Mouse (Mus musculus): ENCODE results near the gene Slc25a35. TPM values are rescaled to one million over a fixed set of nuclear protein-coding genes. Genes with fewer than 3 reads are reported as not detected.
"Not testable (repeated sequence)": the region's sequence is repeated elsewhere in the genome, so short reads cannot be mapped to it uniquely, and the experiment has no call there.

Gene Slc25a35
- polyA plus RNA-seq, 1 experiment, result not detected

DNA sequence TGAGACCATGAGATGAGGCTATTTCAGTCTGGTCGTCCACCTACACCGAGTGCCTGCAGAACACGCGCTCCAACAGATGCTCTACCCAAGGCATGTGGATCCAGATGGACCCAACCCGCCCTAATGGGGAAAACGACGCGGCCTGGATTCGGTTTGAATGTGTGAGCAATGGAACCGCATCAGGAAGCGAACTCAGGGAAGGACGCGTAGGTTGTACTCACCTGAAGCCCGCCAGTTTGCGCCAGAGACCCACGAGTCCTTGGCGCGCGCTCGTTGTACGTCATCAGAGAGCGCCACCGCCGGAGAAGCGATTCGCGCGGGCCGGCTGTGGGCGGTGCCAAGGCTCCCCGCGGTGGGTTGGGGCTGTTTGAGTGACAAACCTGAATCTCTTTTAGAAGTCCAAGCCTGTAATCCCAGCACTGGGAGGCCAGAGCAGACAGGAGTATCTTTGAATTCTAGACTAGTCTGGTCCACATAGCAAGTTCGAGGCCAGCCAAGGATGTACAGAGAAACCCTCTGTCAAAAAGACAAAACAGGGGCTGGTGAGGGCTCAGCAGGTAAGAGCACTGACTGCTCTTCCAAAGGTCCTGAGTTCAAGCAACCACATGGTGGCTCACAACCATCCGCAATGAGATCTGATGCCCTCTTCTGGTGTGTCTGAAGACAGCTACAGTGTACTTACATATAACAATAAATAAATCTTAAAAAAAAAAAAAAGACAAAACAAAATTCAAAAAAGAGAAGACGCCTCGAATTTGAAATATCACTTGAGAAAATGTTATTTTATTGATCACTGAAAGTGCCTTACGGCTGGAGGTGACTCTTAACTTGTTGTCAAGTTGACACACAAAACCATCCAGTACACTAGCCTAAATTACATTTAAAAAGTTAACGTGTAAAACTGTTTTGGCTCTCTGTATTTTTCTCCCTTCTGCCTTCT, 40.5 kb downstream of the Slc25a35 start, which contains the start of gene Pfas:
Gene Pfas, minus strand, starts transcription at position 279 of the 940 bp plus-strand sequence.
- no peaks in the 10 kb centered on the region for H3K4me1 ChIP-seq (ENCODE audit: control insufficient read depth, insufficient read depth, low read length)
- no peak within 1 kb of the TSS for H3K27ac ChIP-seq (ENCODE audit: insufficient read depth, low read depth, low read length)
- TF ChIP-seq POLR2A (IDR thresholded peaks at IDR 0.05; ENCODE audit: insufficient read depth, low read depth, low read length) (peak; percentile 62), CTCF (IDR thresholded peaks at IDR 0.05; ENCODE audit: insufficient read depth, low read depth, low read length) (no peak)
- 8% methylated on average over 38 of the region's 38 CpGs for WGBS
- H3K4me3 ChIP-seq (ENCODE audit: insufficient read depth, low read depth, low read length), result peak within 1 kb of the TSS; percentile 80

GRCm38 (mm10) chr11:69009508-69009907, 41.6 kb downstream of the Slc25a35 start:
- no peak for TF ChIP-seq POLR2A (IDR thresholded peaks at IDR 0.05; ENCODE audit: insufficient read depth, low read depth, low read length)
- TF ChIP-seq CTCF (IDR thresholded peaks at IDR 0.05; ENCODE audit: insufficient read depth, low read depth, low read length), result no peak
- WGBS, result 90% methylated on average over 1 of the region's 1 CpGs

GRCm38 (mm10) chr11:69010400-69011323, 42.7 kb downstream of the Slc25a35 start:
- TF ChIP-seq CTCF (IDR thresholded peaks at IDR 0.05; ENCODE audit: insufficient read depth, low read depth, low read length) (no peak), POLR2A (IDR thresholded peaks at IDR 0.05; ENCODE audit: insufficient read depth, low read depth, low read length) (no peak)
- no peak overlapping the region for H3K4me3 ChIP-seq (ENCODE audit: insufficient read depth, low read depth, low read length)
- no peaks in the 10 kb centered on the region for H3K4me1 ChIP-seq (ENCODE audit: control insufficient read depth, insufficient read depth, low read length)
- 90% methylated on average over 15 of the region's 15 CpGs for WGBS
- H3K27ac ChIP-seq (ENCODE audit: insufficient read depth, low read depth, low read length), result no peak overlapping the region

More at GRCm38 (mm10) chr11:69009508-69009907, 41.6 kb downstream of the Slc25a35 start:
- H3K4me1 ChIP-seq (ENCODE audit: control insufficient read depth, insufficient read depth, low read length), result no peaks in the 10 kb centered on the region
- H3K27ac ChIP-seq (ENCODE audit: insufficient read depth, low read depth, low read length), result no peak overlapping the region
- no peak overlapping the region for H3K4me3 ChIP-seq (ENCODE audit: insufficient read depth, low read depth, low read length)

GRCm38 (mm10) chr11:69011445-69011844, 43.5 kb downstream of the Slc25a35 start:
- not testable (repeated sequence) for H3K4me1 ChIP-seq (ENCODE audit: control insufficient read depth, insufficient read depth, low read length); H3K27ac ChIP-seq (ENCODE audit: insufficient read depth, low read depth, low read length); H3K4me3 ChIP-seq (ENCODE audit: insufficient read depth, low read depth, low read length)
- 70% methylated on average over 2 of the region's 2 CpGs for WGBS

GRCm38 (mm10) chr11:69012071-69012601, 44.2 kb downstream of the Slc25a35 start:
- H3K4me1 ChIP-seq (ENCODE audit: control insufficient read depth, insufficient read depth, low read length), result peaks cover 2% of the 10 kb centered on the region; the same call in 1 of the 2 replicates
- peak overlapping the region; percentile 84 for H3K27ac ChIP-seq (ENCODE audit: insufficient read depth, low read depth, low read length)
- 1% methylated on average over 18 of the region's 18 CpGs for WGBS
- TF ChIP-seq POLR2A (IDR thresholded peaks at IDR 0.05; ENCODE audit: insufficient read depth, low read depth, low read length) (peak; percentile 91), CTCF (IDR thresholded peaks at IDR 0.05; ENCODE audit: insufficient read depth, low read depth, low read length) (no peak)
- peak overlapping the region; percentile 60 for H3K4me3 ChIP-seq (ENCODE audit: insufficient read depth, low read depth, low read length)

GRCm38 (mm10) chr11:69015644-69016441, 47.9 kb downstream of the Slc25a35 start, which contains the start of gene Ctc1:
Gene Ctc1 (plus strand): TSS chr11:69015911.
- WGBS, result under 1% methylated on average over 38 of the region's 38 CpGs
- peaks cover 2% of the 10 kb centered on the region; the same call in 1 of the 2 replicates for H3K4me1 ChIP-seq (ENCODE audit: control insufficient read depth, insufficient read depth, low read length)
- H3K27ac ChIP-seq (ENCODE audit: insufficient read depth, low read depth, low read length), result peak within 1 kb of the TSS; percentile 22
- TF ChIP-seq CTCF (IDR thresholded peaks at IDR 0.05; ENCODE audit: insufficient read depth, low read depth, low read length) (peak; percentile 90; the same call in 1 of the 2 replicates), POLR2A (IDR thresholded peaks at IDR 0.05; ENCODE audit: insufficient read depth, low read depth, low read length) (no peak; the same call in 1 of the 2 replicates)
- peak within 1 kb of the TSS; percentile 52 for H3K4me3 ChIP-seq (ENCODE audit: insufficient read depth, low read depth, low read length)

GRCm38 (mm10) chr11:69016755-69017154, 48.8 kb downstream of the Slc25a35 start:
- H3K4me1 ChIP-seq (ENCODE audit: control insufficient read depth, insufficient read depth, low read length), result peaks cover 2% of the 10 kb centered on the region; the same call in 1 of the 2 replicates
- no peak overlapping the region for H3K4me3 ChIP-seq (ENCODE audit: insufficient read depth, low read depth, low read length)
- WGBS, result 64% methylated on average over 3 of the region's 3 CpGs
- no peak for TF ChIP-seq CTCF (IDR thresholded peaks at IDR 0.05; ENCODE audit: insufficient read depth, low read depth, low read length)
- TF ChIP-seq POLR2A (IDR thresholded peaks at IDR 0.05; ENCODE audit: insufficient read depth, low read depth, low read length), result no peak
- no peak overlapping the region for H3K27ac ChIP-seq (ENCODE audit: insufficient read depth, low read depth, low read length)

GRCm38 (mm10) chr11:69020691-69021090, 52.8 kb downstream of the Slc25a35 start:
- TF ChIP-seq CTCF (IDR thresholded peaks at IDR 0.05; ENCODE audit: insufficient read depth, low read depth, low read length), result no peak
- TF ChIP-seq POLR2A (IDR thresholded peaks at IDR 0.05; ENCODE audit: insufficient read depth, low read depth, low read length), result no peak
- peaks cover 2% of the 10 kb centered on the region; the same call in 1 of the 2 replicates for H3K4me1 ChIP-seq (ENCODE audit: control insufficient read depth, insufficient read depth, low read length)
- no peak overlapping the region for H3K27ac ChIP-seq (ENCODE audit: insufficient read depth, low read depth, low read length)
- H3K4me3 ChIP-seq (ENCODE audit: insufficient read depth, low read depth, low read length), result no peak overlapping the region

Other genes starting within 250 kb of the Slc25a35 start
- gene Ndel1, start 96.3 kb upstream of the Slc25a35 start, polyA plus RNA-seq (2012; ENCODE audit: insufficient read depth, insufficient read length, low replicate concordance, missing spikeins), result not detected in 2 replicates
- not detected in 2 replicates for gene Rnf222, start 79.6 kb upstream of the Slc25a35 start, polyA plus RNA-seq (2012; ENCODE audit: insufficient read depth, insufficient read length, low replicate concordance, missing spikeins)
- gene Rpl26, start 66.5 kb upstream of the Slc25a35 start, polyA plus RNA-seq (2012; ENCODE audit: insufficient read depth, insufficient read length, low replicate concordance, missing spikeins), result 1,027 and 1,979 TPM in 2 replicates
- not detected in 2 replicates for gene Odf4, start 41.0 kb upstream of the Slc25a35 start, polyA plus RNA-seq (2012; ENCODE audit: insufficient read depth, insufficient read length, low replicate concordance, missing spikeins)
- gene Arhgef15, start 10.7 kb upstream of the Slc25a35 start, polyA plus RNA-seq (2012; ENCODE audit: insufficient read depth, insufficient read length, low replicate concordance, missing spikeins), result not detected in 2 replicates
- gene Rangrf, start 7.1 kb downstream of the Slc25a35 start, polyA plus RNA-seq (2012; ENCODE audit: insufficient read depth, insufficient read length, low replicate concordance, missing spikeins), result not detected in 2 replicates
- gene Pfas, start 40.3 kb downstream of the Slc25a35 start, polyA plus RNA-seq (2012; ENCODE audit: insufficient read depth, insufficient read length, low replicate concordance, missing spikeins), result not detected in 2 replicates
- gene Ctc1, start 47.8 kb downstream of the Slc25a35 start, polyA plus RNA-seq (2012; ENCODE audit: insufficient read depth, insufficient read length, low replicate concordance, missing spikeins), result not detected in 2 replicates
- gene Aurkb, start 77.5 kb downstream of the Slc25a35 start, polyA plus RNA-seq (2012; ENCODE audit: insufficient read depth, insufficient read length, low replicate concordance, missing spikeins), result not detected in 2 replicates
- gene Borcs6, start 91.6 kb downstream of the Slc25a35 start, polyA plus RNA-seq (2012; ENCODE audit: insufficient read depth, insufficient read length, low replicate concordance, missing spikeins), result not detected in 2 replicates
- gene Tmem107, start 102.7 kb downstream of the Slc25a35 start, polyA plus RNA-seq (2012; ENCODE audit: insufficient read depth, insufficient read length, low replicate concordance, missing spikeins), result not detected in 2 replicates
- 348 and 768 TPM in 2 replicates for gene Vamp2, start 120.4 kb downstream of the Slc25a35 start, polyA plus RNA-seq (2012; ENCODE audit: insufficient read depth, insufficient read length, low replicate concordance, missing spikeins)
- gene Per1, start 127.1 kb downstream of the Slc25a35 start, polyA plus RNA-seq (2012; ENCODE audit: insufficient read depth, insufficient read length, low replicate concordance, missing spikeins), result not detected in 2 replicates
- gene Hes7, start 152.3 kb downstream of the Slc25a35 start, polyA plus RNA-seq (2012; ENCODE audit: insufficient read depth, insufficient read length, low replicate concordance, missing spikeins), result not detected in 2 replicates
- gene 9130213A22Rik, start 154.5 kb downstream of the Slc25a35 start, polyA plus RNA-seq (2012; ENCODE audit: insufficient read depth, insufficient read length, low replicate concordance, missing spikeins), result not detected in 2 replicates
- not detected in 2 replicates for gene Aloxe3, start 157.8 kb downstream of the Slc25a35 start, polyA plus RNA-seq (2012; ENCODE audit: insufficient read depth, insufficient read length, low replicate concordance, missing spikeins)
- gene Alox12b, start 188.9 kb downstream of the Slc25a35 start, polyA plus RNA-seq (2012; ENCODE audit: insufficient read depth, insufficient read length, low replicate concordance, missing spikeins), result not detected in 2 replicates
- not detected in 2 replicates for gene Alox8, start 229.7 kb downstream of the Slc25a35 start, polyA plus RNA-seq (2012; ENCODE audit: insufficient read depth, insufficient read length, low replicate concordance, missing spikeins)

All from olfactory bulb, adult 2 months (tissue).